Mouse (Mus musculus) gastrocnemius, adult 18-20 months (tissue): ENCODE measurements around the gene Pias4. TPM values are rescaled to one million over a fixed set of nuclear protein-coding genes. Genes with fewer than 3 reads are reported as not detected.
"Not testable (repeated sequence)": the region's sequence is repeated elsewhere in the genome, so short reads cannot be mapped to it uniquely, and the experiment has no call there.

Experiments
- DNase-seq: peaks from one replicate; pipeline ENCODE4 v3.0.0; 2021; ENCODE audit warnings: low spot score
- total RNA-seq, 2 experiments: library from RNA; stranded (reverse); gene quantifications; 2 replicates each; pipeline ENCODE4 v1.2.3; 2021

Gene Pias4
- total RNA-seq, 2 experiments from 2014 or later = 15.3 to 17.1 TPM

DNA sequence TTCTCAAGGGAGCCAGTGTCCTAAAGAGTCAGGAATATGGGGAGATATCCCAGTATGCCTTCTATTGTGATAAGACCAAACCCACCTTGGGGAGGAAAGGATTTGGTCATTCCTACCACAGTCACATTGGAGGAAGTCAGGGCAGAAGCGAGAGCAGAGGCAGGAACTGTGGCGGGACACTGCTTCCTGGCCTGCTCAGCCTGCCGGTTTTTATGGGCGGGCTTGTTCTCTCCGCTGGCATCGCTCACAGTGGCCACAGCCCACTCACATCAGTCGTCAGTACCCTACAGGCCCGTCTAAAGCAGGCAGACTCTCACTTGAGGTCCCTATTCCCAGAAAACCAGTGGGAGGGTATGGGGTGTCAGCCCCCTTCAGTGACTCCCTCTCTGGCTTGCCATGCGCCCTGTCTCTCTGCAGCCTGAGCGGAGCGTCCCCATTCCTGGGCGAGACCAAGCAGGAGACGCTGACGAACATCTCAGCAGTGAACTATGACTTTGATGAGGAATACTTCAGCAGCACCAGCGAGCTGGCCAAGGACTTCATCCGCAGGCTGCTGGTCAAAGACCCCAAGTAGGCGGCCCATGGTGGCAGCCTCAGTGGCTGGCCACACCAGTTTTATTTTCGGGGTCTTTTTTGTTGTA is 23.7 kb upstream of the Pias4 start:
- no peak for DNase-seq

DNA sequence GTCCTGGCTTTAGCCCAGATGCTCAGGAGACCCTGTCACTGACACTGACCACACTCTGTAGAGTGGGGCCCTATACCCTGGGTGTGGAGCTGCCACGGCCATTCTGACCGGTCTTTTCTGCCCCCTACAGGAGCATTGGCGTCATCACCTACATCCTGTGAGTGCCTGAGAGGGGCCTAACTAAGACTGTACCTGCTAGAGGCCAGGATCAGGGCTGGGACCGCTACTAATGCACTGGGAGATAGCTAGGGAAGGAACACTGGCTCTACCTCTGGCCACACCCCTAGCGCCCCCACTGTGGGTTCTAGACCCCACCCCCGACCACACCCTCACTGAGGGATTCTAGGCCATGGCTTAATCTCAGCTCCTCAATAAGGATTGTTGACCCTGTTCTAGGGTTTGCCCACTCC is 23.2 kb upstream of the Pias4 start:
- DNase-seq = no peak

DNA sequence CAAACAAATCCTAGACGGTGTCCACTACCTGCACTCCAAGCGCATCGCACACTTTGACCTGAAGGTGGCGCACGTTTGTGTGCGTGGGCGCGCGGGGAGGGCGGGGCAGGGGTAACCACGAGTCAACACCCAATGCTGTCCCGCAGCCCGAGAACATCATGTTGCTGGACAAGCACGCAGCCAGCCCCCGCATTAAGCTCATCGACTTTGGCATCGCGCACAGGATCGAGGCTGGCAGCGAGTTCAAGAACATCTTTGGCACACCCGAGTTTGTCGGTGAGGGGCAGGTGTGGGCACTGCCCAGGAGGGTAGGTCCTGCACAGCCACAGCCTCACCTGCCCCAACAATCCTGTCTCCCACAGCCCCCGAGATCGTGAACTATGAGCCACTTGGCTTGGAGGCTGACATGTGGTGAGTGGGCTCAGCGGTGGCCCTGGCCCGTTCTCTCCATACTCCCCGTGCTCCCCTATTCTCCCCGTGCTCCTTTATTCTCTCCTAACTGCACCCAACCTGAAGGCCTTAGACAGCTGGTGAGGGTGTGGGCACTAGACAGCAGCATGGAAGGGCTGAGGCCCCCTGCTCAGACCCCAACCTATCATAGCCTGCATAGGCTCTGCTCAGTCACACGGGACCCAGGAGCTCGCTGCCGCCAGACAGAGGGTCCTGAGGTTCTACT is 22.7 kb upstream of the Pias4 start:
- no peak for DNase-seq

DNA sequence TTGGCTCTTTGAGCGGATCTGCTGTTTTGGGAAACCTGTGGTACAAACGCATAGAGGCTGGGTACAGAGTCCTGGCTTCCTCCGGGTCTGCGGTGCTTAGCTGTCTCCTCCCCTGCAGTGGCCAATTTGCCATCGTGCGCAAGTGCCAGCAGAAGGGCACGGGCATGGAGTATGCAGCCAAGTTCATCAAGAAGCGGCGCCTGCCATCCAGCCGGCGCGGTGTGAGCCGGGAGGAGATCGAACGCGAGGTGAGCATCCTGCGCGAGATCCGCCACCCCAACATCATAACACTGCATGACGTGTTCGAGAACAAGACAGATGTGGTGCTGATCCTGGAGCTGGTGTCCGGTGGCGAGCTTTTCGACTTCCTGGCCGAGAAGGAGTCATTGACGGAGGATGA is 22.1 kb upstream of the Pias4 start:
- DNase-seq = no peak

DNA sequence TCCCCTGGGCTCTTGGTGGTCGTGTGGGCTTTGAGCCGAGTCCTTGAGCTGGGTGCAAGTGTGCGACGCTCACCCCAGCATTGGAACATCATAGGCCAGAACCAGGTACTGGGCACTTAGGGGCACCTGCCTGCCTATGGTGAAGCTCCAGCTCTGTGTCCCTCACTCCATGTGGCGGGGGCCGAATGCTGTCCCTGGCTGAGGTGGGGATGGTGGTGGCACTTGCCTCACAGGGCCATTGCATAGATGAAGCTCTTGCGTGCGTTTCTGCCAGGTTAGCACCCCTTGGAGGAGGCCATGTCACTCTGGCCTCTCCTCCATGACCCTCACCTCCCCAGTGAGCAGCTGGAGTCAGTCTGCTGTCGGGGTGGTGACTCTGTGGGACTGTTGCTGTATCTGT is 19.4 kb upstream of the Pias4 start:
- DNase-seq = no peak

DNA sequence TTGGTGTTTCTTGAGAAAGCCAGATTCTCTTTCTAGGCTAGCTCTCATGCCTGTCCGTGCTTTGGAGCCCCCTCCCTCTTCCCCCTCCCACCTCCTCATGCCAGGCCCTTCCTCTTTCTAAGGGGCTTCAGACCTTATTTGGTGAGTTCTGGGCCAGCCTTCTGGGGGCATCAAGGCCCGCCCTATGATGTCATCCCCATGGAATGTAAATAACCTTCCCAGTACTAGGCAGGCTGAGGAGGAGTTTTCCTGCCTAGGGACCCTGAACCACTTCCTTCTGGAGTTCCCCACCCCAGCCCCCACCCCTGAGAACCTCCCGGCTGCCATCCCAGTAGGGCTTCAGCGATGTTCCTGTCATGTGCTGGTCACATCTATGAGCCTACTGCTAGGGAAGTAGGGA is 17.0 kb upstream of the Pias4 start:
- no peak for DNase-seq

DNA sequence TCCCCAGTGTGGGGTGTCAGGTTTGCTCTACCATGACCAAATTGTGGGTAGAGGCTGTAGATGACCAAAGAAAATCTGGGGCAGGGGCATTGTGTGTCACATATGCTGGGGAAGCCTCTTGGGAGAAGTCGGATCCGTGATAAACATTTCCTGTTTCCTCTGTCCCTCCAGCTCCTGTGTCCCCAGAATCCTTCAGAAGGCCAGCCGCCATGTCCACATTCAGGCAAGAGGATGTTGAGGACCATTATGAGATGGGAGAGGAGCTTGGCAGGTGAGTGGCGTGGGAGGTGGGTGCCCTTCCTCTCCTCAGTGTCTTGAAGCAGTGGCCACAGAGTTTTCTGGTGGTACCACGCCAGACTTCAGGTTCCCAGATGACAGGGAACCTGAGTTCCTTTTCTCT is 16.1 kb upstream of the Pias4 start, which contains the start of gene 4930442H23Rik:
TSS of gene 4930442H23Rik (minus strand) at position 45 of the 400 bp plus-strand sequence.
- DNase-seq = no peak

DNA sequence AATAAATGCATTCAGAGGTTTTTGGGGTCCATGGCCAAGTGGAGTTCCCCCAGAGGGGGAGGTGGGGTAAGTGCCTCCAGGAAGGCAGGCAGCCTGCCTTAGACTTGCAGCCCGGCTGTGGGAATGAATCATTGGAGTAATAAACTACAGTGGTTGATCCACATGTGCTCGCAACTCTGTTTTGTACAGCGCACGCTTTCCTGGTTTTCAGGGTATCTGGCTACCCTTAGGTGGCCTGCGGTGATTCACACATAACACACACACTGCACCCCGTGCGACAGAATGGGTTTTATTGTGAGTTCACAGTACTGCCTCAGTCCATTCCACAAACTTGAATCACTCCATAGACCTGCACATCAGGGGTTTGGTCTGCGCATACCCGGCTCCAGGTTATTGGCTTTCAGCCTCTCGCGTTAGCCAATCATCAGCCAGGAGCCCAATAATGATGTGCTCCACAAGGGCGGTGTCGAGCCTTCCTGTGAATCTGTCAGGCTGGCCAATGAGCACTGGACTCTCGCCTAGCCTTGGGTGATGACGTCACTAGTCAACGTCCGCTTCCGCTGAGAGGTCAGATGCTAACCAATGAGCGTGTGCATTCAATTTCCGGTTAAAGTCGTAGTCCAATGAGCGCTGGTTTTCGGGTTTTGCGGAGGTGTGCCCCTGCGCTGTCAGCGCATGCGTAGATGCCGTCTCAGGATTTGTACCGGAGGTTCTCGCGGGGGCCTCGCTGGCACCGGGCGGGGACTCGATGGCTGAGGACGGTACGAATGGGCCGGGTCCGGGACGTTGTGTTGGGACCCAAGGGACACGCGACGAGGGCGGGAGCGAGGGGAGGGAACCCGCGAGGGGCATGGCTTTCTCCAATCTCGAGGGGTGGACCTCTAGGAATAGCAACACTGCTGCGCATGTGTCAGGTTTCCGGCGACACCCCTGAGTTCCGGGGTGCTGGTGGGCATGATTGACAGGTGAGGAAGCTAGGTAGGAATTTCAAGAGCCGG is 14.9 kb upstream of the Pias4 start, which contains the start of gene Dapk3:
TSS of gene Dapk3 (plus strand) at position 670 of the 998 bp plus-strand sequence.
- peak; percentile 97 for DNase-seq

DNA sequence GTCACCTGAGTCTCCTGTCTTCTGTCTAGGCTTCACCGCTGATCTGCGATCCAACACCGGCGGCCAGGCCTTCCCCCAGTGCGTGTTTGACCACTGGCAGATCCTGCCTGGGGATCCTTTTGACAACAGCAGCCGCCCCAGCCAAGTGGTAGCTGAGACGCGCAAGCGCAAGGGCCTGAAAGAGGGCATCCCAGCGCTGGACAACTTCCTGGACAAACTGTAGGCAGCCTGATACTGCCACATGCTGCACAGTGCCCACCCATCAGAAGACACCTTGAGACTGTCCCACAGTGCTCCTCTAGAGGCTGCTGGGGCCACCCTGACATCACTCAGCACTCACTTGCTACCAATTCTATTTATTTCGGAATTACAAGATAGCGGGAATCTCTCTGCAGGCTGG is 14.1 kb upstream of the Pias4 start:
- not testable (repeated sequence) for DNase-seq

DNA sequence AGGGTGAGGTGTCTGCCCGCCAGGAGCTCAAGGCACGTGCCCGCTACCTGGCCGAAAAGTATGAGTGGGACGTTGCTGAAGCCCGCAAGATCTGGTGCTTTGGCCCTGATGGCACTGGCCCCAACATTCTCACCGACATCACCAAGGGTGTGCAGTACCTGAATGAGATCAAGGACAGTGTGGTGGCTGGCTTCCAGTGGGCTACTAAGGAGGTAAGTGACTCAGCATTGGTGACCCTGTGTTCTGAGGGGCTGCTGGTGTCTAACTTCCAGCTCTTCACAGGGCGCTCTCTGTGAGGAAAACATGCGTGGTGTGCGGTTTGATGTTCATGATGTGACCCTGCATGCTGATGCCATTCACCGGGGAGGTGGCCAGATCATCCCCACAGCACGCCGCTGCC is 13.2 kb upstream of the Pias4 start:
- no peak for DNase-seq

DNA sequence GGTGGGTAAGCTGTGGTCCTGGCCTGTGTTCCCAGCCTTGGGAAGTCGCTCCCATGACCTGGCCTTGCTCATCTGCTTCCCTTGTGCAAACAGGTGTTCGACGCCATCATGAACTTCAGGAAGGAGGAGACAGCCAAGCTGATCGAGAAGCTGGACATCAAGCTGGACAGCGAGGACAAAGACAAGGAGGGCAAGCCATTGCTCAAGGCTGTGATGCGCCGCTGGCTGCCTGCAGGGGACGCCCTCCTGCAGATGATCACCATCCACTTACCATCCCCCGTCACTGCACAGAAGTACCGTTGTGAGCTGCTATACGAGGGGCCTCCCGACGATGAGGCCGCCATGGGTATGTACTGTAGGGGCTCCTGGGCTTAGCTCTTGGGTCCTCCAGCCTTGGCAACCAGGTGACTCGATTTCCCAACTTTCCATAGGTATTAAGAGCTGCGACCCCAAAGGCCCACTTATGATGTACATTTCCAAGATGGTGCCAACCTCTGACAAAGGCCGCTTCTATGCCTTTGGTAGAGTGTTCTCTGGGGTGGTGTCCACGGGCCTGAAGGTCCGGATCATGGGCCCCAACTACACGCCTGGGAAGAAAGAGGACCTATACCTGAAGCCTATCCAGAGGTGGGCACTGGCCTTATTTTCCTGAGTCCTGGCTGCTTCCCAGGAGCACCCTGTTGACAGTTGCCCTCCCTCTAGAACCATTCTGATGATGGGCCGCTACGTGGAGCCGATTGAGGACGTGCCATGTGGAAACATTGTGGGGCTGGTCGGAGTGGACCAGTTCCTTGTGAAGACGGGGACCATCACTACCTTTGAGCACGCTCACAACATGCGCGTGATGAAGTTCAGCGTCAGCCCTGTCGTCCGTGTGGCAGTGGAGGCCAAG is 12.0 kb upstream of the Pias4 start:
- DNase-seq = no peak

DNA sequence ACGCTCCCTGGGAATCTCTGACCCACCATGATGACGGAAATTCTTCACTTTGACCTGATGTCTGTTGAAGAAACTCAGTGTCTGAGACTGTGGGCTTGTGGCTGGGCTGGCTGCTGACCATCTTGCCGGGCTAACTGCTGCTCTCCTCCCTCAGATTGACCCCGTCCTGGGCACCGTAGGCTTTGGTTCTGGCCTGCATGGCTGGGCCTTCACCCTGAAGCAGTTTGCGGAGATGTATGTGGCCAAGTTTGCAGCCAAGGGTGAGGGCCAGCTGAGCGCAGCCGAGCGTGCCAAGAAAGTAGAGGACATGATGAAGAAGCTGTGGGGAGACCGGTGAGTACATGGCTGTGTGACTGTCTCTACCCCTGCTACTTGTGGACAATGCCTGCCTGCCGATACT is 11.2 kb upstream of the Pias4 start:
- DNase-seq = no peak

DNA sequence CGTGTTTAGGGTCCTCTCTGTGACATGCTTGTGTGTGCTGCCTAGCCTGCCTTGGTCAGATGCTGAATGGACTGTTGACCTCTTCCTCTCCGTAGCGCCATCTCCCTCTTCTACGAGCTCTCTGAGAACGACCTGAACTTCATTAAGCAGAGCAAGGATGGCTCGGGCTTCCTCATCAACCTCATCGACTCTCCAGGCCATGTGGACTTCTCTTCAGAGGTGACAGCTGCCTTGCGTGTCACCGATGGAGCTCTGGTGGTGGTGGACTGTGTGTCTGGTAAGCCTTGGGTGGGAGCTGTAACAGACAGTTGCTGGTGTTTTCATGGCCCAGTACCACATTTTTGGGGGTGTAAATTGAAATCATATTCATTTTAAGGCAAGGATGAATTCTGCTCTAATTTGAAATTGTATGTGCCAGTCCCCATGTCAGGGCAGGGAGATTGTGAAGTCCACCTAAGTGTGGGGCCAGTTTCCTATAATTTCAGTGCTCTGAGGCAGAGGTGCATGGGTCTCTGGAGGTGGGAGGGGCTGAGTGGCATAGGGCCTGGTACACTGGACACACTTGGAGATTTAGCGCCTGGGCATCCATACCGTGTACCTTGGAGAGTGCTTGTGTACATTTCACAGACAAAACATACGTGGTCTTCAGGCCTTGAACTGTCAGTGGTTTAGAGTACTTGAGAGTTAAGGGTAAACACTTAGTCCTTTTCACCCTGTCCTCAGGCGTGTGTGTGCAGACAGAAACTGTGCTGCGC is 10.4 kb upstream of the Pias4 start:
- no peak for DNase-seq

DNA sequence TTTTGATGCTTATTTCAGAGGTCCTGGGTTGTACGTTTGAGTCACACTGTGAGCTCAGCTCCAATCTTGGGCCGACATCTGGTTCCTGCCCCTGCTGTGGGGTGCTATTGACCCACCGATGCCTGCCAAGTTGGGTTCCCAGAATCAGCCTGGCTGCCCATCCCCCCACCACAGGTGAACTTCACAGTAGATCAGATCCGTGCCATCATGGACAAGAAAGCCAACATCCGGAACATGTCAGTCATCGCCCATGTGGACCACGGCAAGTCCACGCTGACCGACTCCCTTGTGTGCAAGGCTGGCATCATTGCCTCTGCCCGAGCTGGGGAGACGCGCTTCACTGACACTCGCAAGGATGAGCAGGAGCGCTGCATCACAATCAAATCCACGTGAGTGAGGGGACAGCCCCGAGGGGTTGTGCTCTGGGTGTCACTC is 9.8 kb upstream of the Pias4 start:
- DNase-seq = no peak

DNA sequence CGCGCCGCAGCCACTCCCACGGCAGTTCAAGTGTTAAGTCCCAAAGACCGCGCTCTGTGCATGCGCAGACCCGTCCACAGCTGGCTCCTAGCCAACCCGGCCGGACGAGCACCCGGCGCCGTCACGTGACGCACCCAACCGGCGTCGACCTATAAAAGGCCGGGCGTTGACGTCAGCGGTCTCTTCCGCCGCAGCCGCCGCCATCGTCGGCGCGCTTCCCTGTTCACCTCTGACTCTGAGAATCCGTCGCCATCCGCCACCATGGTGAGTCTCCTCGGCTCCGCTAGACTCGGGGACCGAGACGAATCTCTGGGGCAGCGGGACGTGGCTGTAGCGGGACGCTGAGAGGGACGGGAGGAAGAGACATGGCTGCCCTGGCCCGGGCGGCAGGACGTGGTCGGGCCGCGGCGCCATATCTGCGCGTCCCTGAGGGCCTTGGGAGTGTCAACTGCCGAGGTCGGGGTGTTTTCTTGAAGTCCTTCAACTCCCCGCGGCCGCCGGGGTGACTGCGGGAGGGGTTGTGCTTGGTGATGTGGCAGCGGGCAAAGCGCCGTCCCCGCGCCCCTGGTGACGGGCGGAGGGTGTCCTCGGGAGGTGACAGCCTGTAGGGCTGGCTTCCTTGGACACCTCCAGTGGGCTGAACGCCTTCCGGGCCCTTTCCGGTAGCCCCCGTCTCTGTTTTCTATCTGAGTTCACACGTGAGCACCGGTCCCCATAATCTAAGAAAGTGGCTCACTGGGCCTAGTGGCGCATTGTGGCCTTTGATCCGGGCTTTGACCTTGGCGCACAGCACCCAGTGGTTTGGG is 8.9 kb upstream of the Pias4 start, which contains the start of gene Eef2:
TSS of gene Eef2 (plus strand) at position 166 of the 806 bp plus-strand sequence.
- peak; percentile 99 for DNase-seq

DNA sequence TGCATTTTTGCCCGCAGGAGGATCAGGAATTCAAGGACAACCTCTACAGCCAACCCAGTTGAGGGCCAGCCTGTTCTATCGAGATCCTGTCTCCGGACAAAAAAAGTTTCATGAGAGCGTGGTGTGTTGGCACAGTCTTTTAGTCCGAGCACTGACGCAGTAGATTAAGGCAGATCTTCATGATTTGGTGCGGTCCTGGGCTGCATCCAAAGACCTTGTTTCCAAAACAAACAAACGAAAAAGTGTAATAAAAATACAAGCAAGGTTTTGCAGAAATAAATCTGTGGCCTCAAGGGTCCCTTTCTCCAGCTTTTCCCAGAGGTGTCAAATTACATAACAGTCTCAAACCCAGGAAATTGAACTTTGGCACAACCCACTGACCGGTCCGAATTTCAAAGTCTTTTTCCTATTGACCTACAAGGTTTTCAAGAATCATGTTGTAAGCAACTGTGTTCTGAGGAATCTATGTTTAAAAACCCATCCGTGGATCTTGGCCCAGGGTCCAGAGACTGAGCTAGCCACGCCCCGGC is 8.3 kb upstream of the Pias4 start:
- no peak for DNase-seq

DNA sequence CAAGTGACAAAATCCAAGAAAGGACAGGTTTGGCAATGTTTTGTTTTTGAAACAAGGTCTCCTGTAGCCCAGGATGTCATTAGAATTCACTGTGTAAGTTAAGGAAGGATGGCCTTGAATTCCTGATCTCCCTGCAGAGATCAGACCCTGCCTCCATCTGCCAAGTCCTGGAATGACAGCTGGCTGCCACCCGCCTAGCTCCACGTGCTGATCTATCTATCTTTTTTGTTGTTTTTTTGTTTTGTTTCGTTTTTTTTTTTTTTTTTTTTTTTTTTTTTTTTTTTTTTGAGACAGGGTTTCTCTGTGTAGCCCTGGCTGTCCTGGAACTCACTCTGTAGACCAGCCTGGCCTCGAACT is 7.6 kb upstream of the Pias4 start:
- not testable (repeated sequence) for DNase-seq

DNA sequence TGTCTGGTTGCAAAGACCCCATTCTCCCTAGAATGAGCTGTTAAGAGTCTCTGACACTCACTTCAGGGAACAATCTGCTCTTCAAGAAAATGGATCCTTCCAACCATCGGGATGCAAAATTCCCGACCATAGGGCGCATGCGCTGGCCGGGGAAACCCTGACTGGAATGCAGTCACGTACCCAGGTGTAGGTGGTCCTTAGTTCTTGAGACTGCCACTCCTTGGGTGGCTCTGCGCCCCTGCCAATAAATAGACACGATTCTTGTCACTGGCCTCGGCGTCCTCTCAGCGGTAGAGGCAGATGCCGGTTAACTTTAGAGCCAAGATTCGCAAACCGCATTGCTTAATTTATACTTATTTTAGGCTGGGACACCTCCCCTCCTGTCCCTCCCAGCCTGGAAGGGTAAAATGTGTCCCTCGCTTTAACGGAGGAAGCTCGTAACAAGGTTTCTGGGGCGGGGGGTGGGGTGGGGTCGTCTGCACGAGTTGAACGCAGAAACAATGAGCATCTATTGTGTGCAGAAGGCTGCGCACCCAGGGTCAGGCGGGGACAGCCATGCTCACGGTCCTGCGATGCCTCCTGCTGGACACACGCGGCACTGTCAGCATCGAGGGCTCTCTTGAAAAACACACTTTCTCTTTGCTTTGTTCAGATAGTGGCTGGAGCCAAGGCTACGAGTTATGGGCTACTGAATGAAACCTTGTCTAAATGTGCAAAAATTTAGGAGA is 7.1 kb upstream of the Pias4 start:
- DNase-seq = peak; percentile 87
